Mouse (Mus musculus): ENCODE measurements around the gene Gm33543. TPM values are rescaled to one million over a fixed set of nuclear protein-coding genes. Genes with fewer than 3 reads are reported as not detected.

The Gm33543 gene
- total RNA-seq, 2 experiments from 2014 or later = not detected

GRCm38 (mm10) chr10:95839803-95840202 is 2.9 kb downstream of the Gm33543 start:
- ATAC-seq (replicated peaks; ENCODE audit: low FRiP score, low TSS enrichment, poor library complexity, severe bottlenecking) = no peak

- no peak for ATAC-seq (replicated peaks; ENCODE audit: low FRiP score, low TSS enrichment, poor library complexity, severe bottlenecking)
Observed at GRCm38 (mm10) chr10:95839036-95839435, 3.7 kb downstream of the Gm33543 start.

GRCm38 (mm10) chr10:95836530-95837264 is 6.0 kb downstream of the Gm33543 start:
- ATAC-seq (replicated peaks; ENCODE audit: low FRiP score, low TSS enrichment, poor library complexity, severe bottlenecking) = no peak

GRCm38 (mm10) chr10:95830891-95831290 is 11.8 kb downstream of the Gm33543 start:
- no peak for ATAC-seq (replicated peaks; ENCODE audit: low FRiP score, low TSS enrichment, poor library complexity, severe bottlenecking)

GRCm38 (mm10) chr10:95829471-95829870 is 13.3 kb downstream of the Gm33543 start:
- ATAC-seq (replicated peaks; ENCODE audit: low FRiP score, low TSS enrichment, poor library complexity, severe bottlenecking) = no peak

- peak; percentile 90 for ATAC-seq (replicated peaks; ENCODE audit: low FRiP score, low TSS enrichment, poor library complexity, severe bottlenecking)
Observed at GRCm38 (mm10) chr10:95828374-95828773, 14.4 kb downstream of the Gm33543 start.

GRCm38 (mm10) chr10:95825651-95826050 is 17.1 kb downstream of the Gm33543 start:
- ATAC-seq (replicated peaks; ENCODE audit: low FRiP score, low TSS enrichment, poor library complexity, severe bottlenecking) = no peak

- no peak for ATAC-seq (replicated peaks; ENCODE audit: low FRiP score, low TSS enrichment, poor library complexity, severe bottlenecking)
Observed at GRCm38 (mm10) chr10:95818506-95818905, 24.2 kb downstream of the Gm33543 start.

GRCm38 (mm10) chr10:95817419-95818161 is 25.1 kb downstream of the Gm33543 start:
- ATAC-seq (replicated peaks; ENCODE audit: low FRiP score, low TSS enrichment, poor library complexity, severe bottlenecking) = no peak

- ATAC-seq (replicated peaks; ENCODE audit: low FRiP score, low TSS enrichment, poor library complexity, severe bottlenecking) = no peak
Observed at GRCm38 (mm10) chr10:95814351-95814750, 28.4 kb downstream of the Gm33543 start.

- ATAC-seq (replicated peaks; ENCODE audit: low FRiP score, low TSS enrichment, poor library complexity, severe bottlenecking) = no peak
Observed at GRCm38 (mm10) chr10:95811869-95812268, 30.9 kb downstream of the Gm33543 start.

- no peak for ATAC-seq (replicated peaks; ENCODE audit: low FRiP score, low TSS enrichment, poor library complexity, severe bottlenecking)
Observed at GRCm38 (mm10) chr10:95801443-95801811, 41.3 kb downstream of the Gm33543 start.

GRCm38 (mm10) chr10:95800693-95801442 is 41.9 kb downstream of the Gm33543 start:
- no peak for ATAC-seq (replicated peaks; ENCODE audit: low FRiP score, low TSS enrichment, poor library complexity, severe bottlenecking)

- no peak for ATAC-seq (replicated peaks; ENCODE audit: low FRiP score, low TSS enrichment, poor library complexity, severe bottlenecking)
Observed at GRCm38 (mm10) chr10:95797645-95798395, 44.9 kb downstream of the Gm33543 start.

- ATAC-seq (replicated peaks; ENCODE audit: low FRiP score, low TSS enrichment, poor library complexity, severe bottlenecking) = no peak
Observed at GRCm38 (mm10) chr10:95795500-95795899, 47.2 kb downstream of the Gm33543 start.

- ATAC-seq (replicated peaks; ENCODE audit: low FRiP score, low TSS enrichment, poor library complexity, severe bottlenecking) = no peak
Observed at GRCm38 (mm10) chr10:95794706-95795105, 48.0 kb downstream of the Gm33543 start.

GRCm38 (mm10) chr10:95791427-95791804 is 51.3 kb downstream of the Gm33543 start:
- no peak for ATAC-seq (replicated peaks; ENCODE audit: low FRiP score, low TSS enrichment, poor library complexity, severe bottlenecking)

GRCm38 (mm10) chr10:95790771-95791426 is 51.8 kb downstream of the Gm33543 start:
- no peak for ATAC-seq (replicated peaks; ENCODE audit: low FRiP score, low TSS enrichment, poor library complexity, severe bottlenecking)

GRCm38 (mm10) chr10:95787176-95787575 is 55.6 kb downstream of the Gm33543 start:
- no peak for ATAC-seq (replicated peaks; ENCODE audit: low FRiP score, low TSS enrichment, poor library complexity, severe bottlenecking)
